ENCODE assay signal across 8 mouse cellular contexts in the genomic region with DNA sequence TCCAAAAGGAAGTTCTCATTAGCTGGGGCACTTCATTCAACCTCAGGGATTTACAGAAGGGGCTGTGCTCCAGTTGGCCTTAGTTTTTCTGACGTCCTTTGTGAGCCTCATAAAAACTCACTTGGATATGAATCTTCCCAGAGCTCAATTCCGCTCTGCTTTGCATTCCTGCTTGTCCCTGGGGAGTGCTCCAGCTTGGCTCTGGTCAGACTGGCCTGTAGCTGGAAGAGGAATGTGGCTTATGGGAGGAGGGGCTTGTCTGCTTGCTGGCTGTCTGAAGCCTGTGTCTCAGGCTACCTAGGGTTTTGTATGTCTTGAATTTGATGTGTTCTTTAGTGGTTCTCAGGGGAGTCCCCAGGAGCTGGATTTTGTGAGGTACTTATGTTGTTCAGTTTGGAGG. TPM values are rescaled to one million over a fixed set of nuclear protein-coding genes. Genes with fewer than 3 reads are reported as not detected.
DNase-seq lines count a peak whose midpoint lies in the region; ATAC-seq and TF ChIP-seq lines count a peak whose summit lies in the region.

No protein-coding gene starts in this region.

- no peak for TF ChIP-seq CTCF in Patski (IDR thresholded peaks at IDR 0.05)

- 6% methylated on average over 2 of the region's 2 CpGs for WGBS in midbrain, embryonic 11.5 days
- WGBS in liver, embryonic 11.5 days: 26% methylated on average over 2 of the region's 2 CpGs

- H3K9me3 ChIP-seq in midbrain, embryonic 11.5 days (ENCODE audit: control insufficient read depth, low read length): no peaks in the 10 kb centered on the region
- no peaks in the 10 kb centered on the region for H3K9me3 ChIP-seq in liver, embryonic 11.5 days (ENCODE audit: control insufficient read depth, low read length)

- no peak overlapping the region for H3K9ac ChIP-seq in midbrain, embryonic 11.5 days (ENCODE audit: low read length)
- no peak overlapping the region for H3K9ac ChIP-seq in liver, embryonic 11.5 days (ENCODE audit: low read depth, low read length)

- no peaks in the 10 kb centered on the region for H3K27me3 ChIP-seq in Patski
- H3K27me3 ChIP-seq in midbrain, embryonic 11.5 days (ENCODE audit: control insufficient read depth, insufficient read depth, low read length): no peaks in the 10 kb centered on the region
- no peaks in the 10 kb centered on the region for H3K27me3 ChIP-seq in liver, embryonic 11.5 days (replicated peaks; ENCODE audit: control insufficient read depth, insufficient read depth, low read length)

- in situ Hi-C loops in Patski (cut with MboI; ENCODE audit: low pct_unique_long_range_greater_than_20kb): no loop called here

- CTCF ChIA-PET in Patski (lab: Charles Lee): no interaction called here

- peak; percentile 98 for ATAC-seq in Patski
- peak; percentile 81 for ATAC-seq in midbrain, embryonic 11.5 days (ENCODE audit: low FRiP score)
- no peak for ATAC-seq in liver, embryonic 11.5 days (replicated peaks; ENCODE audit: low FRiP score)

- no peak overlapping the region for H3K27ac ChIP-seq in midbrain, embryonic 11.5 days (ENCODE audit: low read depth, low read length)
- no peak overlapping the region for H3K27ac ChIP-seq in liver, embryonic 11.5 days (ENCODE audit: low read depth, low read length)

- H3K4me2 ChIP-seq in midbrain, embryonic 11.5 days: no peak overlapping the region
- no peak overlapping the region for H3K4me2 ChIP-seq in liver, embryonic 11.5 days

- intact Hi-C loops in gastrocnemius, postnatal 14 days (cut with DNase I; ENCODE audit: low total_unique reads): no loop called here

- POLR2A ChIA-PET in Patski (lab: Charles Lee): interaction anchor here (0.7 kb wide), 1 partner anchor 20 kb away, joined by 3 read pairs; no protein-coding TSS in a partner anchor

- peaks cover 11% of the 10 kb centered on the region for H3K4me1 ChIP-seq in midbrain, embryonic 11.5 days (ENCODE audit: control insufficient read depth, insufficient read depth, low read length)
- no peaks in the 10 kb centered on the region for H3K4me1 ChIP-seq in liver, embryonic 11.5 days (replicated peaks; ENCODE audit: control insufficient read depth, insufficient read depth, low read length)

- no peaks in the 10 kb centered on the region for H3K36me3 ChIP-seq in midbrain, embryonic 11.5 days (ENCODE audit: control insufficient read depth, insufficient read depth, low read length)
- no peaks in the 10 kb centered on the region for H3K36me3 ChIP-seq in liver, embryonic 11.5 days (ENCODE audit: control insufficient read depth, insufficient read depth, low read length)

- no peak overlapping the region for H3K4me3 ChIP-seq in midbrain, embryonic 11.5 days (ENCODE audit: low read depth, low read length)
- H3K4me3 ChIP-seq in liver, embryonic 11.5 days (ENCODE audit: low read depth, low read length): no peak overlapping the region

- peak; percentile 74 for DNase-seq in 3134 (ENCODE audit: extremely low read depth, insufficient read length, low spot score)
- peak; percentile 22 for DNase-seq in Patski (ENCODE audit: low read depth, low spot score)
- DNase-seq in gastrocnemius, postnatal 14 days: peak; percentile 67
- peak; percentile 58 for DNase-seq in kidney, adult 11 months
- DNase-seq in midbrain, embryonic 11.5 days (ENCODE audit: low spot score, missing footprints): peak; percentile 85
- DNase-seq in layer of hippocampus, adult 18-20 months (ENCODE audit: low spot score in 2 of 2): no peak
- DNase-seq in thymus, postnatal 0 days (ENCODE audit: low spot score): no peak
- no peak for DNase-seq in liver, embryonic 11.5 days (ENCODE audit: low spot score)

RNA-seq across cellular contexts. Expression of a gene that starts 36.4 kb away (rescaled TPM):
- polyA plus RNA-seq in Patski (2021): 99.5 TPM
- total RNA-seq in gastrocnemius, postnatal 14 days (2021): 10 to 100 TPM; 38.9 to 50.6 TPM
- polyA plus RNA-seq in midbrain, embryonic 11.5 days (2014; fragmentation: Nextera tagmentation; extraction: Ambion mirVana): 159 and 186 TPM in 2 replicates
- total RNA-seq in layer of hippocampus, adult 18-20 months (2021): 10 to 100 TPM; 70.8 to 82.3 TPM
- 69.1 and 93.3 TPM in 2 replicates for polyA plus RNA-seq in thymus, postnatal 0 days (2015; fragmentation: Nextera tagmentation; extraction: Ambion mirVana)
- polyA plus RNA-seq in liver, embryonic 11.5 days (2014; fragmentation: Nextera tagmentation; extraction: Ambion mirVana): 67.8 and 72.4 TPM in 2 replicates

Comparison
In these comparisons a context has a peak if more than half of its experiments do, and no peak if none do; other contexts are left out.
1. DNase-seq: peak in 3134 (single experiment), Patski (single experiment), gastrocnemius, postnatal 14 days (single experiment), kidney, adult 11 months (single experiment) and midbrain, embryonic 11.5 days (single experiment); none in layer of hippocampus, adult 18-20 months (0 of 2), thymus, postnatal 0 days (single experiment) and liver, embryonic 11.5 days (single experiment).